Mouse (Mus musculus) neural tube, embryonic 13.5 days (tissue): ENCODE results near the gene Insl5. TPM values are rescaled to one million over a fixed set of nuclear protein-coding genes. Genes with fewer than 3 reads are reported as not detected.

Source experiments
- ATAC-seq: fragments of 200-750 bp; cut with Nextera tagmentation; 2 replicates; pipeline ENCODE4 v1.8.0; 2017; ENCODE audit warnings: low read depth, mild to moderate bottlenecking, moderate TSS enrichment, moderate library complexity
- H3K27ac ChIP-seq: fragments of 300-500 bp; sonication (generic); replicated peaks from 2 replicates; pipeline ENCODE4 v1.5.1; 2015; ENCODE audit warnings: moderate library complexity, mild to moderate bottlenecking, inconsistent platforms
- H3K27me3 ChIP-seq: fragments of 300-500 bp; sonication (generic); 2 replicates; pipeline ENCODE4 v1.6.1; 2015; ENCODE audit warnings: mild to moderate bottlenecking, inconsistent platforms
- H3K36me3 ChIP-seq: fragments of 300-500 bp; sonication (generic); 2 replicates; pipeline ENCODE4 v1.6.1; 2015; ENCODE audit warnings: mild to moderate bottlenecking, inconsistent platforms
- H3K4me1 ChIP-seq: fragments of 300-500 bp; sonication (generic); replicated peaks from 2 replicates; pipeline ENCODE4 v1.6.1; 2015; ENCODE audit warnings: inconsistent platforms
- H3K4me2 ChIP-seq: fragments of 300-500 bp; sonication (generic); 2 replicates; pipeline ENCODE4 v1.6.1; 2015; ENCODE audit warnings: inconsistent platforms, mild to moderate bottlenecking, moderate library complexity
- H3K4me3 ChIP-seq: fragments of 300-500 bp; sonication (generic); 2 replicates; pipeline ENCODE4 v1.5.1; 2015; ENCODE audit warnings: mild to moderate bottlenecking, inconsistent platforms
- H3K9ac ChIP-seq: fragments of 300-500 bp; sonication (generic); 2 replicates; pipeline ENCODE4 v1.6.1; 2015; ENCODE audit warnings: moderate library complexity, mild to moderate bottlenecking, inconsistent platforms
- H3K9me3 ChIP-seq: fragments of 300-500 bp; sonication (generic); 2 replicates; pipeline ENCODE4 v1.6.1; 2016; ENCODE audit warnings: inconsistent platforms
- WGBS: fragments of 180-500 bp; shearing (Covaris S2); methylation state at CpG from one replicate; pipeline ENCODE4 v1.1.7; 2015; 5-methylcytosine and 5-hydroxymethylcytosine counted together
- polyA plus RNA-seq: library from polyadenylated mRNA; unstranded; fragments of >200 nt; fragmentation: Nextera tagmentation; extraction: Ambion mirVana; gene quantifications from 2 replicates; pipeline ENCODE4 v1.2.1, GENCODE M21; 2015

Gene Insl5
- polyA plus RNA-seq, 1 experiment from 2014 or later, result 0.49 TPM

DNA sequence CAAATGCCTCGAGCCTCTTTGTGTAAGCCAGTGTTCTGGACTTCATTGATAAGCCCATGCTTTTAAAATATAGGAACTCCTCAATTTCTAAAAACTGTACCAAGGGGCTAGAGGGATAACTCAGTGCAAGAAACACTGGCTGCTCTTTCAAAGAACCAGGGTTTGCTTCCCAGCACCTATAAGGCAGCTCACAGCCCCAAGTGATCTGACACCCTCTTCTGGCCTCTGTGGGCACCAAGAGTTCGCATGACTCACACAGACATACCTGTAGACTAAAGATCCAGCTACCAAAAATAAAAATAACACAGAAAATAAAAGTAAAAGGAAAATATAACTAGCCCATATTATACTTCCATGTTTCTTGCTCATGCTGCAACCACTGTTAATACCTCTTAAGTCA lies 38.9 kb downstream of the Insl5 start:
- H3K27me3 ChIP-seq, result no peaks in the 10 kb centered on the region
- H3K4me1 ChIP-seq, result no peaks in the 10 kb centered on the region
- no peak overlapping the region for H3K9ac ChIP-seq
- WGBS, result 77% methylated on average over 2 of the region's 2 CpGs
- no peak for ATAC-seq
- no peak overlapping the region for H3K4me2 ChIP-seq
- H3K27ac ChIP-seq, result no peak overlapping the region
- H3K4me3 ChIP-seq, result no peak overlapping the region
- no peaks in the 10 kb centered on the region for H3K9me3 ChIP-seq
- no peaks in the 10 kb centered on the region for H3K36me3 ChIP-seq

DNA sequence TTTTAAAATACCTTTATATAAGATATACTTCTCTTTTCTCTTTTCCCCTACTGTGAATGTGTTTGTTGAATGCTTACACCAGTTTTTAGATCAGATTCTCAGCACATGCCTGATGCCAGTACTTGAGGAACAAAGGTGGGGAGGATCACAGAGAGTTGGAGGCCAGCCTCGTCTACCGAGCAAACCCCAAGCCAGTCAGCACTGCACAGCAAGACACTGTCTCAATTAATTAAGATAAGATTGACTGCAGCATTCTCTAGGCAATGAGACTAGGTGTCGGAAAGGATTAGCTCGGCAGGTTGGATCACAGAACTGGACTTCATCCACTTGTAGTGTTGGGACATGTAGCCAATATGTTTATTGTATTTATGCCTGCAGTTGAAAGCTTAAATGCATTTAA lies 39.3 kb downstream of the Insl5 start:
- WGBS, result 54% methylated on average over 4 of the region's 4 CpGs
- Histone ChIP-seq H3K4me1 (no peaks in the 10 kb centered on the region), H3K4me2 (no peak overlapping the region), H3K36me3 (no peaks in the 10 kb centered on the region), H3K27me3 (no peaks in the 10 kb centered on the region), H3K4me3 (no peak overlapping the region), H3K9ac (no peak overlapping the region), H3K9me3 (no peaks in the 10 kb centered on the region), H3K27ac (no peak overlapping the region)
- no peak for ATAC-seq

- no peaks in the 10 kb centered on the region for H3K36me3 ChIP-seq
- H3K27me3 ChIP-seq, result no peaks in the 10 kb centered on the region
- H3K9ac ChIP-seq, result no peak overlapping the region
- no peak overlapping the region for H3K27ac ChIP-seq
- WGBS, result 0% methylated on average over 2 of the region's 2 CpGs
- H3K9me3 ChIP-seq, result no peaks in the 10 kb centered on the region
- no peak overlapping the region for H3K4me2 ChIP-seq
- no peaks in the 10 kb centered on the region for H3K4me1 ChIP-seq
- ATAC-seq, result peak; percentile 77; the same call in 1 of the 2 replicates
- no peak overlapping the region for H3K4me3 ChIP-seq
Measured at GRCm38 (mm10) chr4:102986917-102987316, 39.7 kb downstream of the Insl5 start.

- Histone ChIP-seq H3K9me3 (no peaks in the 10 kb centered on the region), H3K36me3 (no peaks in the 10 kb centered on the region), H3K4me2 (no peak overlapping the region), H3K27ac (no peak overlapping the region), H3K27me3 (no peaks in the 10 kb centered on the region), H3K4me3 (no peak overlapping the region), H3K9ac (no peak overlapping the region), H3K4me1 (no peaks in the 10 kb centered on the region)
- ATAC-seq, result no peak
- WGBS, result 77% methylated on average over 7 of the region's 7 CpGs
Measured at GRCm38 (mm10) chr4:102986173-102986572, 40.5 kb downstream of the Insl5 start.

- Histone ChIP-seq H3K9me3 (no peaks in the 10 kb centered on the region), H3K4me1 (peaks cover 15% of the 10 kb centered on the region), H3K4me2 (no peak overlapping the region), H3K4me3 (no peak overlapping the region), H3K27ac (no peak overlapping the region), H3K36me3 (no peaks in the 10 kb centered on the region), H3K27me3 (peaks cover 10% of the 10 kb centered on the region; the same call in 1 of the 2 replicates), H3K9ac (no peak overlapping the region)
- no peak for ATAC-seq
- 87% methylated on average over 8 of the region's 8 CpGs for WGBS
Measured at GRCm38 (mm10) chr4:102981709-102982108, 44.9 kb downstream of the Insl5 start.

DNA sequence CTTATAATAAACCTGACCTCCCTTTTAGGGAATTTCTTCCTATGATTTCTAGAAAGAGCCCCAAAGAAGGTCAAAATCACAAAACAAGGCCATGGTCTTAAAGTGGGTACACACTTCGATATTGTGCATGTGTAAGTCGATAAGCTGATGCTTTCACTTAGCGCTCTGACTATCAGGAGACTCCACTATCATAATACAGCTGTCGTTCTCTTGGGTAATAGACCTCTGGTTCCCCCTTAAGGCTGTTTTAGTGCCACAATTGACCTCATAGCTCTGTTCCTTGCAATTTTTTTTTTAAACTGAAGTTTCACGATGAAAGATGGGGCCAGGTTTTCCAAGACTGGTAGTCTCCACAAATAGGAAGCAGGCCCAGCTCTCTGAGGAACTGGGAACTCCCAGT lies 47.3 kb downstream of the Insl5 start:
- Histone ChIP-seq H3K4me3 (no peak overlapping the region), H3K4me2 (peak overlapping the region; percentile 69), H3K27me3 (peaks cover 14% of the 10 kb centered on the region; the same call in 1 of the 2 replicates), H3K36me3 (no peaks in the 10 kb centered on the region), H3K9ac (no peak overlapping the region), H3K27ac (no peak overlapping the region), H3K9me3 (no peaks in the 10 kb centered on the region), H3K4me1 (peaks cover 15% of the 10 kb centered on the region)
- ATAC-seq, result no peak
- 63% methylated on average over 5 of the region's 5 CpGs for WGBS

DNA sequence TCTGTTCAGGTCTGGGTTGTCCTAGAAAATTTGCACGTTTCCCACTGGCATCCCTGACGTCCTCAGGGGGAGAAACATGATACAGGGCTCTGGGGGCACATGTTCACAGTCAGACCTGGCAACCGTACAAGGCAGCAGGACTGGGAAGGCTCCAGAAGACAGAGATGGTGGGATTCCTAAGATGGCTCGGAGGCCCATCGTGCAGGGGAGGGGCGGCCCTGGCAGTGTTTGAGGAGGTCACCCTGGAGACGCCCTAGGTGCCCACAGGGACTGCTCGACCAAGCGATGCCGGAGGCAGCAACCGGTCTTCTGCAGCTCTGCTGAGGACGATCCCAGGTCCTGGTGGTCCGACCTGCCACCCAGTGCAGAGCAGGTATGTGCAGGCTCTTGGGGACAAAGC lies 48.2 kb downstream of the Insl5 start, which contains the start of gene Tctex1d1:
Gene Tctex1d1, plus strand, starts transcription at position 167 of the 400 bp plus-strand sequence.
- Histone ChIP-seq H3K27ac (no peak within 1 kb of the TSS), H3K4me3 (peak within 1 kb of the TSS; percentile 34), H3K9me3 (no peaks in the 10 kb centered on the region), H3K27me3 (peaks cover 14% of the 10 kb centered on the region; the same call in 1 of the 2 replicates), H3K4me2 (peak within 1 kb of the TSS; percentile 69), H3K36me3 (no peaks in the 10 kb centered on the region), H3K9ac (peak within 1 kb of the TSS; percentile 60), H3K4me1 (peaks cover 15% of the 10 kb centered on the region)
- 4% methylated on average over 13 of the region's 13 CpGs for WGBS
- peak; percentile 78 for ATAC-seq

GRCm38 (mm10) chr4:102977778-102978321 lies 48.8 kb downstream of the Insl5 start:
- 9% methylated on average over 16 of the region's 16 CpGs for WGBS
- Histone ChIP-seq H3K4me2 (peak overlapping the region; percentile 69), H3K9ac (peak overlapping the region; percentile 59; the same call in 1 of the 2 replicates), H3K4me1 (peaks cover 15% of the 10 kb centered on the region), H3K9me3 (no peaks in the 10 kb centered on the region), H3K27ac (no peak overlapping the region), H3K27me3 (peaks cover 14% of the 10 kb centered on the region; the same call in 1 of the 2 replicates), H3K4me3 (peak overlapping the region; percentile 34), H3K36me3 (no peaks in the 10 kb centered on the region)
- ATAC-seq, result peak; percentile 24; the same call in 1 of the 2 replicates

- Histone ChIP-seq H3K36me3 (no peaks in the 10 kb centered on the region), H3K4me3 (no peak overlapping the region), H3K4me1 (peaks cover 15% of the 10 kb centered on the region), H3K9ac (no peak overlapping the region), H3K27me3 (peaks cover 14% of the 10 kb centered on the region; the same call in 1 of the 2 replicates), H3K27ac (no peak overlapping the region), H3K9me3 (no peaks in the 10 kb centered on the region), H3K4me2 (no peak overlapping the region)
- no peak; the same call in 1 of the 2 replicates for ATAC-seq
- 23% methylated on average over 12 of the region's 12 CpGs for WGBS
Measured at GRCm38 (mm10) chr4:102976290-102977275, 50.1 kb downstream of the Insl5 start.

DNA sequence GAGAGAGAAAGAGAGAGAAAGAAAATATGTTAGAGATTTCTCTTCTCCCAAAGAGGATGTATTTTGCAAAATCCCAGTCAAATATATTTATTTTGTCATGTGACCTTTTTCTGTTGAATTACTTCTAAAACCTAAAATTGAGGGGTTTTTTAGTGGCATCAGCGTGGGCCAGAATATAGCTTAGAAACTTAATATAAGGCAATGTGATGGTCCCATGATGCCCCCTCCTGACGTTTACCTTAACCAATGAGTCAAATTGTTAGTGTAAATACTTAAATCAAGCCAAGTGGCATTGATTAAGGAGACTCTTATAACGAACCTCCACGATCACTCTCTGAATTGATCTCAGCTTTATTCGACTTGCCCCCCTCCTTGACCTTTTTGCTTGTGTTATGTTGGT lies 52.5 kb downstream of the Insl5 start:
- Histone ChIP-seq H3K9ac (no peak overlapping the region), H3K27ac (no peak overlapping the region), H3K4me1 (peaks cover 15% of the 10 kb centered on the region), H3K27me3 (0 out of 2 replicates have a peak, but pooled peaks cover 8% of the 10 kb centered on the region), H3K4me2 (no peak overlapping the region), H3K9me3 (no peaks in the 10 kb centered on the region), H3K36me3 (peaks cover 5% of the 10 kb centered on the region; the same call in 1 of the 2 replicates), H3K4me3 (no peak overlapping the region)
- ATAC-seq, result no peak
- 71% methylated on average over 5 of the region's 5 CpGs for WGBS

GRCm38 (mm10) chr4:102972071-102972470 lies 54.6 kb downstream of the Insl5 start:
- H3K36me3 ChIP-seq, result peaks cover 18% of the 10 kb centered on the region
- 82% methylated on average over 3 of the region's 3 CpGs for WGBS
- ATAC-seq, result no peak

DNA sequence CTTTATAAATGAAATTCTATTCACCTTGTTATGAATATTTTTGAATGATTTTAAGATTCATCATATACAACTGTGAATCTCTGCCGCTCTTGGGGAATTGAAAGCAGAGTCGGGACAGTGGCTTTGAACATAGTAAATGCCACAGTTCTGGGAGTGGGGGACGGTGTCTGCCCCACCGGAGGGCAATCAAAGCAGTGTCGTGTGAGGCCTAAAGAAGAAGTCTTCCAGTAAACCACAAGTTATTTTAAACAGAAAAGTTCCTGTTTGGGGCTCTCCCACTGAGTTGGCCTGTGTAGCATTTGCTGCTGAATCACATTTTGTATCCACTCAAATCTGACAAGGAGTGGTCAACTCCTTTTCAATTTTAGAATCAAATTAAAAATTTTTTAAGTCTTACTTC lies 55.5 kb downstream of the Insl5 start:
- Histone ChIP-seq H3K36me3 (peaks cover 27% of the 10 kb centered on the region), H3K4me1 (no peaks in the 10 kb centered on the region), H3K9ac (no peak overlapping the region), H3K9me3 (no peaks in the 10 kb centered on the region), H3K4me2 (no peak overlapping the region), H3K27me3 (0 out of 2 replicates have a peak, but pooled peaks cover 2% of the 10 kb centered on the region), H3K4me3 (no peak overlapping the region), H3K27ac (no peak overlapping the region)
- no peak for ATAC-seq
- 68% methylated on average over 5 of the region's 5 CpGs for WGBS

More at GRCm38 (mm10) chr4:102972071-102972470, 54.6 kb downstream of the Insl5 start:
- Histone ChIP-seq H3K27me3 (0 out of 2 replicates have a peak, but pooled peaks cover 3% of the 10 kb centered on the region), H3K9me3 (no peaks in the 10 kb centered on the region), H3K9ac (no peak overlapping the region), H3K27ac (no peak overlapping the region), H3K4me2 (no peak overlapping the region), H3K4me1 (no peaks in the 10 kb centered on the region; the same call in 1 of the 2 replicates), H3K4me3 (no peak overlapping the region)
